Mouse (Mus musculus): ENCODE measurements around the gene Tpx2. TPM values are rescaled to one million over a fixed set of nuclear protein-coding genes. Genes with fewer than 3 reads are reported as not detected.

The Tpx2 gene
- polyA plus RNA-seq, 1 experiment from 2014 or later, result 88.0 TPM

DNA sequence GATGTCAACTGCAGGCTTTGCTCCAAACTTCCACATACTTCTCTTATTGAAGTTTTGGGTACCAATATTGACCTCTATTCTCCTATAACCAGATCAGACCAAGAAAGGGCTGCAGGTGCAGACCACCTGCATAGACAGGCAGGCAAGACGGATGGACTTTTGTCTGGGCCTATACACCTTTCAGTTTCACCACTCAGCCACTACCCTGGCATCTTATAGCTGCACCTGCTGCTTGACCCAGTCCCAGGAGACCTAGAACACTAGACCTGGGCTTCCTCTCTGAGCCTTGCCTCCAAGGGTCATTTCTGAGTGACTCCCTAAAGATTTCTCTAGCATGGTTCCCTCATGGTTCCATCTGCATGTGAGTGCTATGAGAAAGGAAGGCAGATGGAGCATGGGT is 34.5 kb upstream of the Tpx2 start:
- peak overlapping the region; percentile 100 for H3K27ac ChIP-seq
- peak overlapping the region; percentile 72 for H3K9ac ChIP-seq
- 90% methylated on average over 1 of the region's 1 CpGs for WGBS (ENCODE audit: insufficient replicate concordance)
- H3K27me3 ChIP-seq (replicated peaks), result no peaks in the 10 kb centered on the region
- H3K4me1 ChIP-seq, result peaks cover 100% of the 10 kb centered on the region
- peak overlapping the region; percentile 66 for H3K4me2 ChIP-seq
- H3K4me3 ChIP-seq, result no peak overlapping the region
- peaks cover 43% of the 10 kb centered on the region for H3K36me3 ChIP-seq
- no peak for ATAC-seq
- H3K9me3 ChIP-seq (replicated peaks), result no peaks in the 10 kb centered on the region

- ATAC-seq, result peak; percentile 79
- 15% methylated on average over 6 of the region's 6 CpGs for WGBS (ENCODE audit: insufficient replicate concordance)
These were observed 33.4 kb upstream of the Tpx2 start for GRCm38 (mm10) chr2:152814213-152814874.

DNA sequence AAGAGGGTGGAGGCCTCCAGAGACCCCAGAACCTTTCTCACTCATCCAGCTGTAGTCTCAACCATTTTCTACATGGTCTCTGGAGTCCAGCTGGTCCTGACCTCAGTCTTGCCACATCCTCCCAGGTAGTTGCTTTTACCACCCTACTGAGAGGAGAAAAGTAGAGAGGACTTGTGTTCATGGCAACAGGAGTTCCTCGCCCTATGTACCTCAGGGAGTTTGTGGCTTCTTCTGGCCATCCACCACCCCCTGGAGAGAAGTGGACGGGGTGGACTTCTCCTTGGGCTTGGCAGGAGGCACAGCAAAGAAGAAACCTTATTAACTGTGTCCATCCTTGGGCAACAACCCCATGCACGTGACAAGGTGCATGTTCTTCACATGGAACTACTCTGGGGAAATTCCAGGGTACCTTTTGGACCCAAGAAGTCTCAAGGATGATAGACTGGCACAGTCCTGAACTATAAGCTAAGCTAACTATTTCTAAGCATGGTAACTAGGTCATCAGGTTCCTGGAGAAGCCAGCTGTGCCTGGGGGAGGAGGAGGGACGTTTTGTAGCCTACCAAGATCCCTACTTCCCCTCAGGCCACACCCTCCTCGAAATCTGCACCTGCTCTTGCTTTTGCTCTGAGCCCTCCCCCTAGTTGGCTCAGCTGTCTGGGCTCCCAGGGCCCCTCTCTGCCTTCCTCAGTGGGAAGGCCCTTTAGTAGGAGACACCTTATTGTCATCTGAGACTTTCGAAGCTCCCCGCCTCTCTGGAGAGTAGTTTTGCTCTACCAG is 31.7 kb upstream of the Tpx2 start:
- Histone ChIP-seq H3K4me2 (peak overlapping the region; percentile 65), H3K9me3 (replicated peaks) (no peaks in the 10 kb centered on the region), H3K4me3 (0 out of 2 replicates have a peak overlapping the region, but pooled peaks have one; percentile 33), H3K4me1 (peaks cover 100% of the 10 kb centered on the region), H3K9ac (peak overlapping the region; percentile 73), H3K36me3 (peaks cover 53% of the 10 kb centered on the region), H3K27me3 (replicated peaks) (no peaks in the 10 kb centered on the region), H3K27ac (peak overlapping the region; percentile 100)
- ATAC-seq, result peak; percentile 59
- 49% methylated on average over 7 of the region's 7 CpGs for WGBS (ENCODE audit: insufficient replicate concordance)

More at GRCm38 (mm10) chr2:152814213-152814874, 33.4 kb upstream of the Tpx2 start:
- peak overlapping the region; percentile 66 for H3K4me2 ChIP-seq
- peaks cover 49% of the 10 kb centered on the region for H3K36me3 ChIP-seq
- peak overlapping the region; percentile 100 for H3K27ac ChIP-seq
- peaks cover 100% of the 10 kb centered on the region for H3K4me1 ChIP-seq
- H3K4me3 ChIP-seq, result peak overlapping the region; percentile 28
- no peaks in the 10 kb centered on the region for H3K27me3 ChIP-seq (replicated peaks)
- H3K9me3 ChIP-seq (replicated peaks), result no peaks in the 10 kb centered on the region
- peak overlapping the region; percentile 73 for H3K9ac ChIP-seq

- Histone ChIP-seq H3K36me3 (peaks cover 61% of the 10 kb centered on the region), H3K27me3 (replicated peaks) (no peaks in the 10 kb centered on the region), H3K27ac (peak overlapping the region; percentile 100), H3K9ac (peak overlapping the region; percentile 73), H3K9me3 (replicated peaks) (no peaks in the 10 kb centered on the region), H3K4me3 (peak overlapping the region; percentile 33; the same call in 1 of the 2 replicates), H3K4me2 (peak overlapping the region; percentile 65), H3K4me1 (peaks cover 100% of the 10 kb centered on the region)
- no peak for ATAC-seq
- 72% methylated on average over 3 of the region's 3 CpGs for WGBS (ENCODE audit: insufficient replicate concordance)
These were observed 31.0 kb upstream of the Tpx2 start for GRCm38 (mm10) chr2:152816657-152817348.

DNA sequence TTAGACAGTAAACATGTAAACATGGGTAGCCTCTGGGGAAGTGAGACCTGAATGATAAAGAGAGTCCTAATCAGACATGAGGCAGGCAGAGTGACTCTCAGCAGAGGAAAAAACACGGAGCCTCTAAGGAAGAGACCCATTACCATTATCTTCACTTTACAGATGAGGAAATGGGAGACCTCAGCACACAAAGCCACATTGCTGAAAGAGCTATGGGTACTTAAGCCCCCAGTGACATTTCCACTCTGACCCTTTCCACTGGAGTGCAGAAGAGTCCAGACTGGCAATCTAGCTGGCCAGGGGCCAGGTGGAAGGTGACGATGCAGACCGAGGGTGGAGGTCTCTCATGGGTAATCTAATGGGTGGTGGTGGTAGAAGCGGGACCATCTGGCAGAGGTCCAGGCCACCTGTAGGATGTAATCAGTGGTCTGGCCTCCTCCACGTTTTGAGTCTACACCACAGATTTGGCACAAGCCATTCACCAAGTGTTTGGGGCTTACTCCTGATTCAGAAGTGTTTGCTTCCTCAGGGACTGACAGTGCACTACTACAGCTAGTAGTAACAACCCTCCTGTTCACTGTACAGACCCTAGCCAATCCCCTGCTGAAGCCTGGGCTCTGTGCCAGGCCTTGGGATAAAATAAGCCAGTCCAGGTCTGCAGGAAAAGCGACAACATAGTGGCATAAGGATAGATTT is 30.0 kb upstream of the Tpx2 start:
- peak overlapping the region; percentile 100 for H3K27ac ChIP-seq
- peak; percentile 79 for ATAC-seq
- peaks cover 70% of the 10 kb centered on the region for H3K36me3 ChIP-seq
- no peaks in the 10 kb centered on the region for H3K27me3 ChIP-seq (replicated peaks)
- peaks cover 100% of the 10 kb centered on the region for H3K4me1 ChIP-seq
- no peaks in the 10 kb centered on the region for H3K9me3 ChIP-seq (replicated peaks)
- peak overlapping the region; percentile 65 for H3K4me2 ChIP-seq
- peak overlapping the region; percentile 33 for H3K4me3 ChIP-seq
- peak overlapping the region; percentile 73 for H3K9ac ChIP-seq
- 18% methylated on average over 6 of the region's 6 CpGs for WGBS (ENCODE audit: insufficient replicate concordance)

DNA sequence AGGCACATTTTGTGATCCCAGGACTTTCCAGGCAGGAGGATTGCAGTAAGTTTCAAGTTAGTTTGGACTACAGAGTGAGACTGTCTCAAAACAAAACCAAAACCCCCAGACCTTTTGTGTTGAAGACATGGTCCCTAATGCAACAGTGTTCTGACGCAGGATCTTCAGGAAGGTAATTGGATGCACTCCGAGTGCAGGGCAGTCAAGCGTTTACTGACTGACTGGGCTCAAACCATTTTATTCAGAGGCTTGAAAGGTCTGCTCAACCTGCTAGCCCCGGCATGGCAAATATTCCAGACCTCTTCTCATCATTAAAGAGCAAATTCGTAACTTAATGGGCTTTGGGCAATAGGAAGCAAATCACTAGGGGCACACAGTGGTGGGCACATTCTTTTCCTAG is 29.1 kb upstream of the Tpx2 start:
- Histone ChIP-seq H3K9ac (peak overlapping the region; percentile 73), H3K27me3 (replicated peaks) (no peaks in the 10 kb centered on the region), H3K4me3 (no peak overlapping the region), H3K27ac (peak overlapping the region; percentile 100), H3K4me1 (peaks cover 99% of the 10 kb centered on the region), H3K9me3 (replicated peaks) (no peaks in the 10 kb centered on the region), H3K36me3 (peaks cover 66% of the 10 kb centered on the region), H3K4me2 (peak overlapping the region; percentile 65)
- WGBS (ENCODE audit: insufficient replicate concordance), result 82% methylated on average over 5 of the region's 5 CpGs
- no peak for ATAC-seq

GRCm38 (mm10) chr2:152819097-152819624 is 28.6 kb upstream of the Tpx2 start:
- Histone ChIP-seq H3K9me3 (replicated peaks) (no peaks in the 10 kb centered on the region), H3K4me1 (peaks cover 99% of the 10 kb centered on the region), H3K27me3 (replicated peaks) (no peaks in the 10 kb centered on the region), H3K36me3 (peaks cover 69% of the 10 kb centered on the region), H3K27ac (peak overlapping the region; percentile 100), H3K4me3 (no peak overlapping the region), H3K9ac (peak overlapping the region; percentile 73), H3K4me2 (peak overlapping the region; percentile 65)
- ATAC-seq, result no peak
- 89% methylated on average over 3 of the region's 3 CpGs for WGBS (ENCODE audit: insufficient replicate concordance)

DNA sequence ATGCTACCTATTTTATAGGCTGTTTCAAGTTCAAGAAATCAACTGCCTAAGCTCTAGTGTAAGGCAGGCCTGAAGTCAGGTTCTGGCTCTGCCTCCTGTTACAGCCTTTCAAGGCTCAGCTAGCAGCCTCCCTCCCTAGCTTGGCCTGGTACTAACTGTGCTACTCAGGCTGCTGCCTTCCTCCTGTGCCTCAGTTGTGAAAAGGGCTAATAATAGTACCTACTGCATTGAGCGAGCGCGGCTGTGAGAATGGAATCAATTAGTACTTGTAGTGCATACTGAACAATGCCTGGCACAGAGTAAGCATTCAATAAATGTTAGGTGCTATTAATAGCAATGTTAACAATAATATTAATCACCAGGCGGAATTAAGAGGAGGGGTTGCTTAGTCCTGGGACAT is 27.8 kb upstream of the Tpx2 start:
- Histone ChIP-seq H3K9me3 (replicated peaks) (no peaks in the 10 kb centered on the region), H3K4me2 (0 out of 2 replicates have a peak overlapping the region, but pooled peaks have one; percentile 2), H3K27ac (peak overlapping the region; percentile 100), H3K36me3 (peaks cover 72% of the 10 kb centered on the region), H3K4me3 (no peak overlapping the region), H3K9ac (peak overlapping the region; percentile 73; the same call in 1 of the 2 replicates), H3K27me3 (replicated peaks) (no peaks in the 10 kb centered on the region), H3K4me1 (peaks cover 99% of the 10 kb centered on the region)
- 87% methylated on average over 4 of the region's 4 CpGs for WGBS (ENCODE audit: insufficient replicate concordance)
- ATAC-seq, result no peak

- Histone ChIP-seq H3K27me3 (replicated peaks) (no peaks in the 10 kb centered on the region), H3K36me3 (peaks cover 75% of the 10 kb centered on the region), H3K4me1 (peaks cover 99% of the 10 kb centered on the region), H3K9me3 (replicated peaks) (no peaks in the 10 kb centered on the region), H3K9ac (peak overlapping the region; percentile 73; the same call in 1 of the 2 replicates), H3K4me3 (no peak overlapping the region), H3K27ac (peak overlapping the region; percentile 100), H3K4me2 (no peak overlapping the region)
- 81% methylated on average over 2 of the region's 2 CpGs for WGBS (ENCODE audit: insufficient replicate concordance)
- ATAC-seq, result no peak
These were observed 27.4 kb upstream of the Tpx2 start for GRCm38 (mm10) chr2:152820369-152820768.

- Histone ChIP-seq H3K9me3 (replicated peaks) (no peaks in the 10 kb centered on the region), H3K4me3 (no peak overlapping the region), H3K36me3 (peaks cover 74% of the 10 kb centered on the region), H3K4me1 (peaks cover 99% of the 10 kb centered on the region), H3K27ac (peak overlapping the region; percentile 100), H3K27me3 (replicated peaks) (no peaks in the 10 kb centered on the region), H3K4me2 (peak overlapping the region; percentile 12; the same call in 1 of the 2 replicates), H3K9ac (0 out of 2 replicates have a peak overlapping the region, but pooled peaks have one; percentile 14)
- no peak for ATAC-seq
- WGBS (ENCODE audit: insufficient replicate concordance), result 55% methylated on average over 5 of the region's 5 CpGs
These were observed 26.7 kb upstream of the Tpx2 start for GRCm38 (mm10) chr2:152821023-152821422.

DNA sequence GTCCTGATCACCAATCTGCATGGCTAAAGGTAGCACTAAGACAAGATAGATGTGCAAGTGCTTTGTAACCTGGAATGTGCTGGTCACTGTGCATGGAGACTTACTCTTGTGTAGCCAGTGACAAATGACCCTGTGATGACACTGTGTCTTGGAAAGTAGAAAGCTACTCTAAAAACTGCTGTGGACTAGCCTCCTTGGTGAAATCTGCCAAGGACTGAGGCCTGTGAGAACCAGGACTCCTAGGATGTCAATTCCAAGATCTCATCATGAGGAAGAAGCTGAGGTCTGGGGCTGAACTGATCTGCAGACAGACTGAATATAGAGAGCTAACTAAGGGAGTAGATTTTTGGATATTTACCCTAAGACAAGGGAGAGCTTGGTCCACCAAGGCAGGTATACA is 26.2 kb upstream of the Tpx2 start:
- H3K36me3 ChIP-seq, result peaks cover 78% of the 10 kb centered on the region
- H3K4me2 ChIP-seq, result peak overlapping the region; percentile 12; the same call in 1 of the 2 replicates
- H3K4me1 ChIP-seq, result peaks cover 99% of the 10 kb centered on the region

More for the DNA sequence above, 26.2 kb upstream of the Tpx2 start:
- ATAC-seq, result no peak
- H3K27ac ChIP-seq, result peak overlapping the region; percentile 57
- H3K4me3 ChIP-seq, result no peak overlapping the region
- H3K9ac ChIP-seq, result 0 out of 2 replicates have a peak overlapping the region, but pooled peaks have one; percentile 14
- H3K27me3 ChIP-seq (replicated peaks), result no peaks in the 10 kb centered on the region
- no peaks in the 10 kb centered on the region for H3K9me3 ChIP-seq (replicated peaks)

Measured in liver, embryonic 12.5 days (tissue).